Mouse (Mus musculus) intestine, embryonic 14.5 days (tissue): ENCODE data around the gene Med1. TPM values are rescaled to one million over a fixed set of nuclear protein-coding genes. Genes with fewer than 3 reads are reported as not detected.
A peak's percentile ranks its signal among the peaks of the same experiment; 100 is the strongest.

Experiments
- ATAC-seq: fragments of 200-750 bp; cut with Nextera tagmentation; replicated peaks from 2 replicates; pipeline ENCODE4 v1.8.0; 2017; ENCODE audit warnings: low read depth, moderate number of reproducible peaks, moderate TSS enrichment, moderate library complexity; ENCODE audit not compliant: low FRiP score, low TSS enrichment
- DNase-seq: peaks from one replicate; pipeline ENCODE4 v3.0.0-alpha.2; 2018; ENCODE audit warnings: low spot score
- H3K27ac ChIP-seq: fragments of 300-500 bp; sonication (generic); 2 replicates; pipeline ENCODE4 v1.5.1; 2014; ENCODE audit warnings: low read depth, mild to moderate bottlenecking, control low read depth
- H3K27me3 ChIP-seq: fragments of 300-500 bp; sonication (generic); replicated peaks from 2 replicates; pipeline ENCODE4 v1.6.1; 2014; ENCODE audit warnings: low read length, control low read depth; ENCODE audit not compliant: control insufficient read depth, insufficient read depth
- H3K36me3 ChIP-seq: fragments of 300-500 bp; sonication (generic); 2 replicates; pipeline ENCODE4 v1.6.1; 2014; ENCODE audit warnings: low read length, control low read depth; ENCODE audit not compliant: control insufficient read depth, insufficient read depth
- H3K4me1 ChIP-seq: fragments of 300-500 bp; sonication (generic); replicated peaks from 2 replicates; pipeline ENCODE4 v1.6.1; 2014; ENCODE audit warnings: low read length, control low read depth, mixed read lengths; ENCODE audit not compliant: control insufficient read depth, insufficient read depth
- H3K4me2 ChIP-seq: fragments of 300-500 bp; sonication (generic); 2 replicates; pipeline ENCODE4 v1.6.1; 2014; ENCODE audit warnings: low read length
- H3K4me3 ChIP-seq: fragments of 300-500 bp; sonication (generic); 2 replicates; pipeline ENCODE4 v1.5.1; 2014; ENCODE audit warnings: low read depth, low read length, control low read depth, mixed read lengths
- H3K9ac ChIP-seq: fragments of 300-500 bp; sonication (generic); 2 replicates; pipeline ENCODE4 v1.6.1; 2014; ENCODE audit warnings: mild to moderate bottlenecking, low read length
- H3K9me3 ChIP-seq: fragments of 300-500 bp; sonication (generic); 2 replicates; pipeline ENCODE4 v1.6.1; 2016; ENCODE audit warnings: low read length, control low read depth; ENCODE audit not compliant: control insufficient read depth
- WGBS: fragments of 180-500 bp; shearing (Covaris S2); extraction: QIAGEN DNeasy Blood & Tissue Kit; methylation state at CpG from one replicate; pipeline ENCODE4 v1.1.7; 2014; 5-methylcytosine and 5-hydroxymethylcytosine counted together
- polyA plus RNA-seq: library from polyadenylated mRNA; unstranded; fragments of >200 nt; fragmentation: Nextera tagmentation; extraction: Ambion mirVana; gene quantifications from 2 replicates; pipeline ENCODE4 v1.2.1, GENCODE M21; 2014

The Med1 gene
- polyA plus RNA-seq, 1 experiment from 2014 or later, result 57.1 TPM

- H3K4me3 ChIP-seq, result no peak overlapping the region
- no peak overlapping the region for H3K9ac ChIP-seq
- 73% methylated on average over 6 of the region's 6 CpGs for WGBS
- no peaks in the 10 kb centered on the region for H3K27me3 ChIP-seq
- H3K4me2 ChIP-seq, result no peak overlapping the region
- H3K9me3 ChIP-seq, result no peaks in the 10 kb centered on the region
- no peak overlapping the region for H3K27ac ChIP-seq
- peaks cover 65% of the 10 kb centered on the region for H3K36me3 ChIP-seq
- DNase-seq, result no peak
- no peak for ATAC-seq
- H3K4me1 ChIP-seq, result no peaks in the 10 kb centered on the region
These were observed 38.0 kb downstream of the Med1 start for GRCm38 (mm10) chr11:98155094-98155493.

- peak overlapping the region; percentile 88; the same call in 1 of the 2 replicates for H3K27ac ChIP-seq
- no peaks in the 10 kb centered on the region for H3K27me3 ChIP-seq
- H3K36me3 ChIP-seq, result peaks cover 25% of the 10 kb centered on the region
- peak overlapping the region; percentile 87 for H3K4me2 ChIP-seq
- no peaks in the 10 kb centered on the region for H3K9me3 ChIP-seq
- ATAC-seq (no peak), DNase-seq (no peak)
- WGBS, result 12% methylated on average over 10 of the region's 10 CpGs
- H3K9ac ChIP-seq, result no peak overlapping the region
- H3K4me1 ChIP-seq, result peaks cover 14% of the 10 kb centered on the region
- H3K4me3 ChIP-seq, result peak overlapping the region; percentile 94
These were observed 42.4 kb downstream of the Med1 start for GRCm38 (mm10) chr11:98150625-98151156.

- Histone ChIP-seq H3K27me3 (no peaks in the 10 kb centered on the region), H3K4me1 (peaks cover 14% of the 10 kb centered on the region), H3K36me3 (peaks cover 18% of the 10 kb centered on the region), H3K9ac (peak within 1 kb of the TSS; percentile 90), H3K4me2 (peak within 1 kb of the TSS; percentile 87), H3K4me3 (peak within 1 kb of the TSS; percentile 94), H3K27ac (peak within 1 kb of the TSS; percentile 88), H3K9me3 (no peaks in the 10 kb centered on the region)
- under 1% methylated on average over 52 of the region's 65 CpGs for WGBS
- peak; percentile 88 for ATAC-seq
- DNase-seq, result peak; percentile 87
These were observed 43.1 kb downstream of the Med1 start, which contains the start of gene Fbxl20 for GRCm38 (mm10) chr11:98149786-98150624. Gene Fbxl20 (minus strand): TSS chr11:98150403.

- Histone ChIP-seq H3K27me3 (no peaks in the 10 kb centered on the region), H3K36me3 (peaks cover 11% of the 10 kb centered on the region), H3K4me3 (peak overlapping the region; percentile 94), H3K4me1 (peaks cover 14% of the 10 kb centered on the region), H3K27ac (peak overlapping the region; percentile 88), H3K9ac (peak overlapping the region; percentile 90), H3K4me2 (peak overlapping the region; percentile 87), H3K9me3 (no peaks in the 10 kb centered on the region)
- WGBS, result 1% methylated on average over 46 of the region's 57 CpGs
- peak; percentile 99 for DNase-seq
- peak; percentile 90 for ATAC-seq
These were observed 43.8 kb downstream of the Med1 start for GRCm38 (mm10) chr11:98149304-98149750.

- peak overlapping the region; percentile 90 for H3K9ac ChIP-seq
- peak overlapping the region; percentile 88 for H3K27ac ChIP-seq
- DNase-seq, result no peak
- H3K27me3 ChIP-seq, result no peaks in the 10 kb centered on the region
- H3K4me3 ChIP-seq, result peak overlapping the region; percentile 94
- 2% methylated on average over 45 of the region's 45 CpGs for WGBS
- peaks cover 5% of the 10 kb centered on the region for H3K36me3 ChIP-seq
- peaks cover 14% of the 10 kb centered on the region for H3K4me1 ChIP-seq
- no peak for ATAC-seq
- peak overlapping the region; percentile 87 for H3K4me2 ChIP-seq
- H3K9me3 ChIP-seq, result no peaks in the 10 kb centered on the region
These were observed 44.4 kb downstream of the Med1 start for GRCm38 (mm10) chr11:98148551-98149301.

- Histone ChIP-seq H3K27ac (no peak overlapping the region), H3K4me2 (no peak overlapping the region), H3K4me3 (no peak overlapping the region), H3K36me3 (no peaks in the 10 kb centered on the region), H3K9ac (no peak overlapping the region), H3K27me3 (no peaks in the 10 kb centered on the region), H3K4me1 (peaks cover 14% of the 10 kb centered on the region), H3K9me3 (no peaks in the 10 kb centered on the region)
- ATAC-seq (no peak), DNase-seq (no peak)
- WGBS, result 77% methylated on average over 7 of the region's 7 CpGs
These were observed 47.2 kb downstream of the Med1 start for GRCm38 (mm10) chr11:98145856-98146255.

GRCm38 (mm10) chr11:98142545-98142944 lies 50.5 kb downstream of the Med1 start:
- 81% methylated on average over 2 of the region's 2 CpGs for WGBS
- ATAC-seq, result no peak
- Histone ChIP-seq H3K36me3 (no peaks in the 10 kb centered on the region), H3K4me2 (no peak overlapping the region), H3K27ac (no peak overlapping the region), H3K27me3 (no peaks in the 10 kb centered on the region), H3K4me3 (no peak overlapping the region), H3K9ac (no peak overlapping the region), H3K4me1 (peaks cover 5% of the 10 kb centered on the region), H3K9me3 (no peaks in the 10 kb centered on the region)
- no peak for DNase-seq

- no peaks in the 10 kb centered on the region for H3K9me3 ChIP-seq
- 70% methylated on average over 7 of the region's 7 CpGs for WGBS
These were observed 54.2 kb downstream of the Med1 start for GRCm38 (mm10) chr11:98138894-98139293.

More at GRCm38 (mm10) chr11:98138894-98139293, 54.2 kb downstream of the Med1 start:
- DNase-seq, result no peak
- H3K36me3 ChIP-seq, result 0 out of 2 replicates have a peak, but pooled peaks cover 6% of the 10 kb centered on the region
- H3K27ac ChIP-seq, result no peak overlapping the region
- no peaks in the 10 kb centered on the region for H3K4me1 ChIP-seq
- no peak overlapping the region for H3K9ac ChIP-seq
- H3K4me2 ChIP-seq, result no peak overlapping the region
- no peaks in the 10 kb centered on the region for H3K27me3 ChIP-seq
- H3K4me3 ChIP-seq, result no peak overlapping the region
- ATAC-seq, result no peak
